Mouse (Mus musculus) intestine, embryonic 16.5 days (tissue): ENCODE measurements around the gene Pck1. TPM values are rescaled to one million over a fixed set of nuclear protein-coding genes. Genes with fewer than 3 reads are reported as not detected.
A peak's percentile ranks its signal among the peaks of the same experiment; 100 is the strongest.

ENCODE experiments used
- ATAC-seq: fragments of 200-750 bp; cut with Nextera tagmentation; 2 replicates; pipeline ENCODE4 v1.8.0; 2017; ENCODE audit warnings: moderate TSS enrichment, moderate library complexity
- H3K27ac ChIP-seq: fragments of 300-500 bp; sonication (generic); 2 replicates; pipeline ENCODE4 v1.5.1; 2014; ENCODE audit warnings: mild to moderate bottlenecking, low read length
- H3K27me3 ChIP-seq: fragments of 300-500 bp; sonication (generic); replicated peaks from 2 replicates; pipeline ENCODE4 v1.6.1; 2014; ENCODE audit warnings: low read length, control low read depth, mixed read lengths; ENCODE audit not compliant: control insufficient read depth, insufficient read depth
- H3K36me3 ChIP-seq: fragments of 300-500 bp; sonication (generic); 2 replicates; pipeline ENCODE4 v1.6.1; 2014; ENCODE audit warnings: low read length, control low read depth; ENCODE audit not compliant: control insufficient read depth, insufficient read depth
- H3K4me1 ChIP-seq: fragments of 300-500 bp; sonication (generic); 2 replicates; pipeline ENCODE4 v1.6.1; 2014; ENCODE audit warnings: low read length, control low read depth, mixed read lengths; ENCODE audit not compliant: control insufficient read depth, insufficient read depth
- H3K4me2 ChIP-seq: fragments of 300-500 bp; sonication (generic); 2 replicates; pipeline ENCODE4 v1.6.1; 2014; ENCODE audit warnings: low read depth, low read length, control low read depth
- H3K4me3 ChIP-seq: fragments of 300-500 bp; sonication (generic); 2 replicates; pipeline ENCODE4 v1.5.1; 2014; ENCODE audit warnings: mild to moderate bottlenecking, low read length
- H3K9ac ChIP-seq: fragments of 300-500 bp; sonication (generic); 2 replicates; pipeline ENCODE4 v1.6.1; 2014; ENCODE audit warnings: low read depth, low read length
- H3K9me3 ChIP-seq: fragments of 300-500 bp; sonication (generic); 2 replicates; pipeline ENCODE4 v1.6.1; 2016; ENCODE audit warnings: low read length, control low read depth; ENCODE audit not compliant: control insufficient read depth
- WGBS: fragments of 180-500 bp; shearing (Covaris S2); extraction: QIAGEN DNeasy Blood & Tissue Kit; methylation state at CpG from one replicate; pipeline ENCODE4 v1.1.7; 2014; 5-methylcytosine and 5-hydroxymethylcytosine counted together
- polyA plus RNA-seq: library from polyadenylated mRNA; unstranded; fragments of >200 nt; fragmentation: Nextera tagmentation; extraction: Ambion mirVana; gene quantifications from 2 replicates; pipeline ENCODE4 v1.2.1, GENCODE M21; 2015

The Pck1 gene
- polyA plus RNA-seq, 1 experiment from 2014 or later = 14.0 TPM

DNA sequence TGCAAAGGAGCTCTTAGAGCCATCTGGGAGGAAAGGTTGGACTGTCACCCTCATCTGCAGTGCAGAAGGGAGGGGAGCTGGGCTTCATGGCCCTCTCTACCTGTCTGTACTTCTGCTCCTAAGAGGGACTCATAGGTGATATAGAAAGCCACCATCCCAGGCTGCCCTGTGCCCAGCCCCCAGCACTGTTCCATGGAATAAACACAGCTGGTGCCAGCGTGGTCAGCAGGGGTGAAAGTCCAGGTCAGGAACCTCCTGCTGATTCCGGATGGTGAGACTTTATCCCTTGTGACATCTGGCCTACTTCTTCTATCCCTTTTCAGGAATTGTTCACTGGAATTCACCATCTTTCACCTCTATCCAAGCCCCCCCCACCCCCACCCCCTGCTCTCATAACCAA, 17.2 kb downstream of the Pck1 start:
- Histone ChIP-seq H3K27ac (no peak overlapping the region), H3K4me2 (no peak overlapping the region), H3K36me3 (no peaks in the 10 kb centered on the region), H3K9me3 (no peaks in the 10 kb centered on the region), H3K27me3 (no peaks in the 10 kb centered on the region), H3K4me1 (peaks cover 38% of the 10 kb centered on the region), H3K4me3 (no peak overlapping the region), H3K9ac (no peak overlapping the region)
- no peak for ATAC-seq
- 51% methylated on average over 2 of the region's 2 CpGs for WGBS

DNA sequence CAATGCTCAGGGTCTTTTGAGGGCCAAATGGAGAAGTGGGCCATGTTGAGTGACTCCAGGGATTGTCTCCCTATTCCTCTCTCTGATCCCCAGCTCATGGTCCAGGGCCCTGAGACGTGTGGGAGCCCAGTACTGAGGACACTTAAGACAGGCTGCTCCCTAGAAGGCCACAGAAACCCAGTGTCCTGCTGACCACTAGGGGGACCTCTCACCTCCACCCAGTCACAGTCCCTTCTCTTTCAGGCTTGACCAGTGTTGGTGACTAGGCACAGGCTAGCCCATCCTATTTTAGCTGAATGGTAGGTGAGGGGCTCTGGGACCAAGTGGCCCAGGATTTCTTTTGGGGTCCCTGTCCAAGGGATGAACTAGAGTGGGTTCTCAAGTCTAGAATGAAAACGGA, 17.9 kb downstream of the Pck1 start:
- no peak overlapping the region for H3K9ac ChIP-seq
- 51% methylated on average over 2 of the region's 2 CpGs for WGBS
- H3K27me3 ChIP-seq = no peaks in the 10 kb centered on the region
- H3K4me3 ChIP-seq = no peak overlapping the region
- no peaks in the 10 kb centered on the region for H3K36me3 ChIP-seq
- peak; percentile 12; the same call in 1 of the 2 replicates for ATAC-seq
- H3K4me2 ChIP-seq = no peak overlapping the region
- 0 out of 2 replicates have a peak overlapping the region, but pooled peaks have one; percentile 26 for H3K27ac ChIP-seq
- peaks cover 4% of the 10 kb centered on the region; the same call in 1 of the 2 replicates for H3K9me3 ChIP-seq
- peaks cover 38% of the 10 kb centered on the region for H3K4me1 ChIP-seq

DNA sequence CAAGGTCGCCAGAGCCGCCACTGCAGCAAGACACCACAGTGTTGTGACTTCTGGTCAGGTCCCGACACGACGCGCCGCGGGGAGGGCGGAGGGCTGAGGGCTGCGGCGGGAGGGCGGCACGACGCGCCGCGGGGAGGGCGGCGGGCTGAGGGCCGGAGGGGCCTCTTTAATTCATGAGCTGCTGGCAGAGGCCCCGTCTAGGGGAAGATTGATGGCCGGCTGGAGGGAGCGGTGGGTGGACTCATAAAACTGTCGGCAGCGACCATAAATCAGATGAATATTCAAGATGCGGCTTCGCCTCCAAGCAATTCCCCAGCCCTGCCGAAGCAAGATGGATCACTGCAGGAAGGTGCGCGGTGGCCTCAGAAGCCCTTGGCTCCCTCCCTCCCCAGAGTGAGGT, 18.6 kb downstream of the Pck1 start:
- under 1% methylated on average over 30 of the region's 30 CpGs for WGBS
- H3K36me3 ChIP-seq = no peaks in the 10 kb centered on the region
- peak overlapping the region; percentile 30 for H3K4me3 ChIP-seq
- H3K9me3 ChIP-seq = peaks cover 5% of the 10 kb centered on the region; the same call in 1 of the 2 replicates
- no peaks in the 10 kb centered on the region for H3K27me3 ChIP-seq
- H3K27ac ChIP-seq = peak overlapping the region; percentile 3
- H3K4me2 ChIP-seq = peak overlapping the region; percentile 50
- peak; percentile 80 for ATAC-seq
- peaks cover 38% of the 10 kb centered on the region for H3K4me1 ChIP-seq
- peak overlapping the region; percentile 56 for H3K9ac ChIP-seq

DNA sequence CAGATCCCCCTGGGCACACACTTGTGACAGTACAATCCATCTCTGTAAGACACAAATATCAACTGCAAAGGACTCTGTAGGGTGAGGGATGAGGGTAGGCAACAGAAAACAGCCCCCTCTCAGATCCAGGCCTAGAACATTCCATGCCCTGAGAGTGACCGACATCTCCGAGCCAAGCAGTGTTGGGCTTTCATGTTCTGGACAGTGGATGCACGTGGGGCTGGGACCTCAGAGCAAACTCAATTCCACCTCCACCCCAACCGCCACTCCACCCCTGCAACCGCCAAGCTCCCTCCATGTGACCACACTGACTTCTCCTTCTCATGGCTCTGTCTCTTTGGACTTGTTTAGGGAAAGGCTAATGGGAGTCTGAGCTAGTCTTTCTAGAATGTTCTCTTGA, 19.1 kb downstream of the Pck1 start:
- H3K9me3 ChIP-seq = peaks cover 5% of the 10 kb centered on the region; the same call in 1 of the 2 replicates
- H3K9ac ChIP-seq = peak overlapping the region; percentile 56; the same call in 1 of the 2 replicates
- peaks cover 38% of the 10 kb centered on the region for H3K4me1 ChIP-seq
- H3K27me3 ChIP-seq = 0 out of 2 replicates have a peak, but pooled peaks cover under 1% of the 10 kb centered on the region
- H3K4me3 ChIP-seq = no peak overlapping the region
- H3K27ac ChIP-seq = peak overlapping the region; percentile 3; the same call in 1 of the 2 replicates
- WGBS = 46% methylated on average over 5 of the region's 5 CpGs
- no peaks in the 10 kb centered on the region for H3K36me3 ChIP-seq
- peak overlapping the region; percentile 50 for H3K4me2 ChIP-seq
- peak; percentile 3 for ATAC-seq

DNA sequence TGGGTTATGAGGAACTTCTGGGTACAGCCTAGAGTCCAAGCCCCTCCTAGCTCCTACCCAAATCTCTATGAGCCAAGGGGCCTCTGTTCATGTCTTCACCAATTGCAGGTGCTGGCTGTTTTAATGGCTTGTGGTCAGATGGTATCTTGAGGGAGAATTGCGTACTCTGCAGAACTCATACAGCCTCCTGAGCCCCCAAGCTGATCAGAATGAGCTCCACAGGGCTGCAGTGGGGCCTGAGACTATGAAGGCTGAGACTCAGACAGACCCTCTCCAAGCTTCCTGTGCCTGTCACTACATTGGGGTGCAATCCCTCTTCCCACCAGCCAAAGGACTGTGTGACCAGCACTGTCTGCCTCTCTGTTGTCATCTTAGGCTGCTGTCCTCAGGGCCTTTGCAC, 19.5 kb downstream of the Pck1 start:
- Histone ChIP-seq H3K4me2 (no peak overlapping the region), H3K9ac (no peak overlapping the region), H3K36me3 (no peaks in the 10 kb centered on the region), H3K4me1 (peaks cover 38% of the 10 kb centered on the region), H3K27me3 (0 out of 2 replicates have a peak, but pooled peaks cover 3% of the 10 kb centered on the region), H3K27ac (no peak overlapping the region; the same call in 1 of the 2 replicates), H3K4me3 (no peak overlapping the region), H3K9me3 (peaks cover 5% of the 10 kb centered on the region; the same call in 1 of the 2 replicates)
- 64% methylated on average over 1 of the region's 1 CpGs for WGBS
- no peak for ATAC-seq

DNA sequence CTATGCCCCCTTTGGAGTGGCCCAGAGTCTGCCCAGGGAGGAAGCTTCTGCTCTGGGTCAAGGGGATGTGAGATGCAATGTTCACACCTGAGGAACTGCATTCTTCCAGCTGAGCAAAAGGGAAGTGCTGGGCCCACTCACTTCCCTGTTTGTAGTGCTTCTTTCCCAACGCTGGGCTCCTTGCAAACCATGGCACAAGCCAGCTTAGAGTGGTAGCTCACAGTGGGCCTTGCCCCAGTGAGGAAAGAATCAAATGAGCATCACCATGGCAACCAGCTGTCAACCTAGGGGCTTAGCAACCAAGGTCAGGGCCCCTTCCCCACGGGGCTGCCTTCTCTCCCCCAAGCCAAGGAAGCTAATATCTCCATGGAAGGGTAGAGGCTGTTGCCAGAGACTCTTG, 20.2 kb downstream of the Pck1 start:
- Histone ChIP-seq H3K27ac (peak overlapping the region; percentile 85), H3K27me3 (0 out of 2 replicates have a peak, but pooled peaks cover 3% of the 10 kb centered on the region), H3K9ac (peak overlapping the region; percentile 9; the same call in 1 of the 2 replicates), H3K4me1 (peaks cover 41% of the 10 kb centered on the region), H3K4me3 (no peak overlapping the region), H3K9me3 (peaks cover 5% of the 10 kb centered on the region; the same call in 1 of the 2 replicates), H3K36me3 (no peaks in the 10 kb centered on the region), H3K4me2 (no peak overlapping the region; the same call in 1 of the 2 replicates)
- 34% methylated on average over 2 of the region's 2 CpGs for WGBS
- no peak for ATAC-seq

DNA sequence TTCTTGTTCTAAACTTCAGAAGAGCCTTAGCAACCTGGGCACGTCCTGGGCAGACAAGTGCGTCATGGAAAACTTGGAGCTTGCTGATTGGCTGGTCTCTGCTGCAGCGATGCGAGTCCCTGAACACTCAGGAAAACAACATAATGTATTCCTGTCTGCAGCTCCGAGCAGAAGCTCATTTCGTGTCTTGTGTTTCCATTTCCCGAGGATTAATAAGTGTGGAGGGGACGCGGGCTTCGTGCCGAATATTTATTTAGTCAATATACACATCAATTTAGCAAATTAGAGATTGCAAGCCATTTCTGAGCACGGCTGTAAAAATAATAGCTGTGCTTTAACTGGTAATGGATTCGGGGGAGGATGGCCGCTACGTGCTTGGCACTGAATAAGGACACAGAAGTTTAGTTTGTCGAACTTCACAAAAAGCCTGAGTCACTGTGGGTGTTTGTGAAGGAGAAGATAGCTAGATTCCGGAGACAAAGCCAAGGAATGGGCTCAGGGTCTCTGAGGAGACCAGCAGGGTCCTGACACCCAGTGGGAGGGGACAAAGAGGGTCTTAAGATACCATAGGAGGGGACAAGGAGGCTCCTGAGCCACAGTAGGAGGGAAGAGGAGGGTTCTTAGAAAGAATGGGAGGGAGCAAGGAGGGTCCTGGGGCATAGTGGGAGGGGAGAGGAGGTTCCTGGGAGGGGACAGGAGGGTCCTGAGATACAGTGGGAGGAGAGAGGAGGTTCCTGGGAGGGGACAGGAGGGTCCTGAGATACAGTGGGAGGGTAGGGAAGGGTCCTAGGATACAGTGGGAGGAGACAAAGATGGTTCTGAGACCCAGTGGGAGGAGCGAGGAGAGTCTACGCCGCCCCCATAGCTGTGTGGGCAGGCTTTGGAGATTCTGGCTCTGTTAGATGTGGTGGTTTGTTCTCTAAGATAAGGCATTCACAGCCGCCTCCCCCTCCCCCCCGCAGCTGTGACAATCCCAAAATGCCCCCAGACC, 21.0 kb downstream of the Pck1 start:
- WGBS = 13% methylated on average over 22 of the region's 22 CpGs
- Histone ChIP-seq H3K27ac (peak overlapping the region; percentile 85), H3K36me3 (no peaks in the 10 kb centered on the region), H3K27me3 (0 out of 2 replicates have a peak, but pooled peaks cover 3% of the 10 kb centered on the region), H3K4me2 (peak overlapping the region; percentile 51), H3K9me3 (peaks cover 5% of the 10 kb centered on the region; the same call in 1 of the 2 replicates), H3K4me3 (peak overlapping the region; percentile 2; the same call in 1 of the 2 replicates), H3K4me1 (peaks cover 41% of the 10 kb centered on the region), H3K9ac (peak overlapping the region; percentile 41; the same call in 1 of the 2 replicates)
- peak; percentile 52 for ATAC-seq

DNA sequence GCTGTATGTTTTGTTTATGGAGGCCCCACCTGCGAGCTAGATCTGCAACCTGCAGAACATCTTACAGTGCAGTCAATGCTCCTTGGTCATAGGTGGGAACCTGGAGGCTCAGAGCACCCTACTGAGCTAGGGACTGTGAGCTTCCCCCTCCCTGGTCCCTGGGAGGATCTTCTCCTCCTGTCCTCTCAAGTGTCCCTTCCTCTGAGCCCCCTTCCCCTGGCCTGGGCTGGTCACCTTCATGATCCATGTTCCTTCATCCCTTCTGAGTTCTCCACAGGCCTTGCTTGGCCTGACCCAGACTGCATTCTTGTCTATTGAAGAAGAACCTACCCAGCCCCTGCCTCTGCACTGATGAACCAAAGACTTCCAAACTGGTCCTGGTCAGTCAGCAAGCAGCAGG, 21.7 kb downstream of the Pck1 start:
- H3K36me3 ChIP-seq = no peaks in the 10 kb centered on the region
- peak overlapping the region; percentile 51; the same call in 1 of the 2 replicates for H3K4me2 ChIP-seq
- no peak overlapping the region for H3K4me3 ChIP-seq
- peaks cover 5% of the 10 kb centered on the region; the same call in 1 of the 2 replicates for H3K9me3 ChIP-seq
- 48% methylated on average over 1 of the region's 1 CpGs for WGBS
- 0 out of 2 replicates have a peak, but pooled peaks cover 3% of the 10 kb centered on the region for H3K27me3 ChIP-seq
- peaks cover 41% of the 10 kb centered on the region for H3K4me1 ChIP-seq
- no peak overlapping the region for H3K9ac ChIP-seq
- H3K27ac ChIP-seq = peak overlapping the region; percentile 85; the same call in 1 of the 2 replicates
- no peak for ATAC-seq

DNA sequence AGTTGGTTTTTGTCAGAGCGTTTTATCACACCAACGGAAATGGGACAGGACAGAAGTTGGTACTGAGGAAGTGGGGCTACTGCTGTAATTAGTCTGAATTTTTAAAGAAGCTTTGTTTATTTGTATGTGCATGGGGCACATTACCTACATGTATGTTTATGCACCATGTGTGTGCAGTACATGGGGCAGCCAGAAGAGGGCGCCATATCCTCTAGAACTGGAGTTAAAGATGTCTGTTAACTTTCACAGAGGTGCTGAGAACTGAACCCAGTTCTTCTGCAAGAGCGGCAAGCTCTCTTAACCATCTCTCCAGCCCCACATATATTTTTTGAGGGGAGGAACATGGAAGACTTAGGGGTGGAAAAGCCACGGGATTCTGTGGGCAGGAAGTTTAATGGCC, 22.9 kb downstream of the Pck1 start:
- ATAC-seq = no peak
- Histone ChIP-seq H3K27ac (no peak overlapping the region), H3K4me3 (no peak overlapping the region), H3K9ac (no peak overlapping the region), H3K9me3 (peaks cover 5% of the 10 kb centered on the region; the same call in 1 of the 2 replicates), H3K4me1 (peaks cover 36% of the 10 kb centered on the region), H3K4me2 (no peak overlapping the region), H3K36me3 (no peaks in the 10 kb centered on the region), H3K27me3 (0 out of 2 replicates have a peak, but pooled peaks cover 3% of the 10 kb centered on the region)
- 90% methylated on average over 5 of the region's 5 CpGs for WGBS
